22 mouse cellular contexts compared by ENCODE assay signal in genomic region chr1:82811766-82812165, GRCm38 (mm10). TPM values are rescaled to one million over a fixed set of nuclear protein-coding genes. Genes with fewer than 3 reads are reported as not detected.
DNase-seq lines count a peak whose midpoint lies in the region; ATAC-seq lines count a peak whose summit lies in the region.
"Had no signal": no experiment of that assay in that cellular context is flagged by ENCODE, and none has a peak within 500 bp of the region (broad histone marks: within the 10 kb centered on the region; RNA-seq: fewer than 3 reads in every experiment).

No protein-coding gene starts in this region.

- no peaks in the 10 kb centered on the region for H3K9me3 ChIP-seq in kidney, embryonic 14.5 days (ENCODE audit: control insufficient read depth, low read length)
- H3K9me3 ChIP-seq: forebrain, embryonic 15.5 days; limb, embryonic 12.5 days; lung, embryonic 15.5 days had no signal

- no peak overlapping the region for H3K9ac ChIP-seq in kidney, embryonic 14.5 days (ENCODE audit: low read depth, low read length)
- H3K9ac ChIP-seq: forebrain, embryonic 15.5 days; hindbrain, embryonic 14.5 days; limb, embryonic 12.5 days; lung, embryonic 15.5 days had no signal

- H3K36me3 ChIP-seq in kidney, embryonic 14.5 days (ENCODE audit: control insufficient read depth, insufficient read depth, low read length) = no peaks in the 10 kb centered on the region
- H3K36me3 ChIP-seq: forebrain, embryonic 15.5 days; limb, embryonic 12.5 days; lung, embryonic 15.5 days had no signal

- H3K27me3 ChIP-seq in kidney, embryonic 14.5 days (ENCODE audit: control insufficient read depth, insufficient read depth, low read length) = no peaks in the 10 kb centered on the region
- H3K27me3 ChIP-seq: CH12.LX; forebrain, embryonic 15.5 days; limb, embryonic 12.5 days; lung, embryonic 15.5 days had no signal

- peak; percentile 86 for DNase-seq in kidney, adult 11 months
- DNase-seq in adrenal gland, adult 8-10 months = peak; percentile 70
- DNase-seq in kidney, adult 18-20 months = peak; percentile 53
- DNase-seq in kidney, postnatal 25 days = peak; percentile 56 to 80
- DNase-seq in embryo, embryonic 10.5 days (ENCODE audit: low spot score) = no peak
- no peak for DNase-seq in left cerebral cortex, adult 18-20 months (ENCODE audit: low spot score in 2 of 2)
- DNase-seq: cerebellum, adult 9-10 months; gastrocnemius, adult 2 months; midbrain, embryonic 14.5 days had no signal

- no peak overlapping the region for H3K27ac ChIP-seq in kidney, embryonic 14.5 days (ENCODE audit: low read depth, low read length)
- H3K27ac ChIP-seq: forebrain, embryonic 15.5 days; gastrocnemius, adult 2 months; hindbrain, embryonic 14.5 days; layer of hippocampus, adult 2 months; limb, embryonic 12.5 days; lung, embryonic 15.5 days; stomach, postnatal 0 days had no signal

- no peak overlapping the region for H3K4me3 ChIP-seq in kidney, embryonic 14.5 days (ENCODE audit: low read length)
- H3K4me3 ChIP-seq: forebrain, embryonic 15.5 days; gastrocnemius, adult 2 months; layer of hippocampus, adult 2 months; limb, embryonic 12.5 days; lung, embryonic 15.5 days had no signal

- H3K4me1 ChIP-seq in kidney, embryonic 14.5 days (ENCODE audit: control insufficient read depth, insufficient read depth, low read length) = 0 out of 2 replicates have a peak, but pooled peaks cover 5% of the 10 kb centered on the region
- H3K4me1 ChIP-seq: forebrain, embryonic 15.5 days; limb, embryonic 12.5 days had no signal

- 71% methylated on average over 1 of the region's 1 CpGs for WGBS in kidney, embryonic 14.5 days

- H3K4me2 ChIP-seq in kidney, embryonic 14.5 days (replicated peaks; ENCODE audit: low read depth, low read length) = no peak overlapping the region
- H3K4me2 ChIP-seq: forebrain, embryonic 15.5 days; hindbrain, embryonic 14.5 days; limb, embryonic 12.5 days; lung, embryonic 15.5 days had no signal

- ATAC-seq in kidney, embryonic 14.5 days (ENCODE audit: low FRiP score, low TSS enrichment) = no peak
- ATAC-seq: forebrain, embryonic 15.5 days had no signal

RNA-seq across cellular contexts. Expression of gene Agfg1, which starts 27.5 kb away (rescaled TPM):
- 27.9 and 47.8 TPM in 2 replicates for polyA plus RNA-seq in kidney, embryonic 14.5 days (2014; fragmentation: Nextera tagmentation; extraction: Ambion mirVana)
- total RNA-seq in adrenal gland, adult 8-10 months (2022) = 10 to 100 TPM; 42.8 to 63.0 (median 58.2) TPM
- total RNA-seq in left cerebral cortex, adult 18-20 months (2021) = 10 to 100 TPM; 72.5 to 80.7 TPM

RNA-seq across cellular contexts. Expression of gene Gm47791, which starts 40.7 kb away (rescaled TPM):
- polyA plus RNA-seq in kidney, embryonic 14.5 days (2014; fragmentation: Nextera tagmentation; extraction: Ambion mirVana) = not detected in 2 replicates
- not detected for total RNA-seq in adrenal gland, adult 8-10 months (2022)
- total RNA-seq in left cerebral cortex, adult 18-20 months (2021) = not detected
- total RNA-seq: CH12.LX; gastrocnemius, adult 2 months; heart, adult 8-10 months; layer of hippocampus, adult 2 months; left cerebral cortex, adult 8-10 months; megakaryocyte progenitor cell, adult 5-6 weeks had no signal
- polyA plus RNA-seq: forebrain, embryonic 15.5 days; heart, postnatal 0 days; hindbrain, embryonic 14.5 days; limb, embryonic 12.5 days; lung, embryonic 15.5 days; midbrain, embryonic 14.5 days; stomach, postnatal 0 days; urinary bladder, adult 2 months had no signal

RNA-seq across cellular contexts. Expression of gene Tm4sf20, which starts 43.5 kb away (rescaled TPM):
- polyA plus RNA-seq in kidney, embryonic 14.5 days (2014; fragmentation: Nextera tagmentation; extraction: Ambion mirVana) = 3.8 TPM in 2 replicates
- total RNA-seq in adrenal gland, adult 8-10 months (2022) = not detected
- total RNA-seq in left cerebral cortex, adult 18-20 months (2021) = not detected
- total RNA-seq: CH12.LX; gastrocnemius, adult 2 months; heart, adult 8-10 months; layer of hippocampus, adult 2 months; left cerebral cortex, adult 8-10 months; megakaryocyte progenitor cell, adult 5-6 weeks had no signal
- polyA plus RNA-seq: forebrain, embryonic 15.5 days; heart, postnatal 0 days; hindbrain, embryonic 14.5 days had no signal

Comparison
In these comparisons a context has a peak if more than half of its experiments do, and no peak if none do; other contexts are left out.
1. DNase-seq: peak in kidney, adult 11 months (single experiment), adrenal gland, adult 8-10 months (single experiment), kidney, adult 18-20 months (single experiment) and kidney, postnatal 25 days (2 of 2); none in embryo, embryonic 10.5 days (single experiment) and left cerebral cortex, adult 18-20 months (0 of 2).